Mouse (Mus musculus) gastrocnemius, postnatal 25 days (tissue): ENCODE data around the gene Sohlh2. TPM values are rescaled to one million over a fixed set of nuclear protein-coding genes. Genes with fewer than 3 reads are reported as not detected.

Source experiments
- DNase-seq: peaks from one replicate; pipeline ENCODE4 v3.0.0; 2022
- microRNA-seq, 2 experiments: library from miRNA; unstranded; fragments of <30 nt; microRNA quantifications; one replicate each; pipeline ENCODE4 v1.2.0; 2021; ENCODE audit warnings: borderline replicate concordance in 2 of 2
- total RNA-seq, 2 experiments: library from RNA; stranded (reverse); gene quantifications; 1 replicate in 1 of 2; 2 replicates in 1 of 2; pipeline ENCODE4 v1.2.3; 2021

Sohlh2 gene
- total RNA-seq, 2 experiments from 2014 or later: not detected

DNA sequence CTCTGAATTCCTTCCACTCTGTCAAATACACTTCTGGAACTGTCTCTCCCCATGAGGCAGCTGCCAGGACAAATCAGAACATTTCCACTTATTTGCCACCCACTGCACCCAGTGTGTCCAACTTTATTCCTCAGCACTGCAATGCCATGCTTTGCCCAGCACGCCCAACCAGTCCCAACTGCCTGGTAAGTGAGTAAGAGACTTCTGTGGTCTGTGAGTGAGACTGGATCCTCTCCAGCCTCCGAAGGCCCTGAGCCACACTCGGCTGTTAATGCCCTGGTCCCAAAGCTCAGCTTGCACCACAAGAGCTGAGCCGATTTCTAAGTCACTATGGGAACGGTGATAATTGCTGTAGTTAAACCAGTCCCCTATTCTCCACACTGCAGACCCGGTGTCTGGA lies 25.8 kb downstream of the Sohlh2 start:
- no peak for DNase-seq

GRCm38 (mm10) chr3:55212254-55212653 lies 30.4 kb downstream of the Sohlh2 start:
- DNase-seq: no peak

GRCm38 (mm10) chr3:55213785-55214184 lies 32.0 kb downstream of the Sohlh2 start:
- DNase-seq: no peak

DNA sequence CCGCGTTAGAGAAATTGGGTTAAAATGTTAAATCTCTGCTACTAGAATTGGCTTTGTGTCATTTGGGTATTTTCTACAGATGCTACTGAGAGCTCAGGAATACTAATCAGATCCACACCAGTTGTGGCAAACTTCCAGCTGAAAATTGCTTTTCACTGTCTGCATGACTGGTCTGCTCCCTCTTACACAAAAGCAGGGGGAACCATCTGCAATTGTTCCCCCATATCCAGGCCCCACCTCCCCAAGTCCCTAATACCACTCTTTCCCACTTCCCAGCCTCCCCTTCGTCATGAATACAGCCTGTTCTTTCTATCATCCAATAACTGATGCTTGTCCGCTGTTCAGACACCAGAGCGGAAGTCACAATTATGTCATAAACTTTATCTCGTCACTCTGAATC lies 32.6 kb downstream of the Sohlh2 start:
- no peak for DNase-seq

- no peak for DNase-seq
Measured at GRCm38 (mm10) chr3:55222502-55222901, 40.7 kb downstream of the Sohlh2 start.

DNA sequence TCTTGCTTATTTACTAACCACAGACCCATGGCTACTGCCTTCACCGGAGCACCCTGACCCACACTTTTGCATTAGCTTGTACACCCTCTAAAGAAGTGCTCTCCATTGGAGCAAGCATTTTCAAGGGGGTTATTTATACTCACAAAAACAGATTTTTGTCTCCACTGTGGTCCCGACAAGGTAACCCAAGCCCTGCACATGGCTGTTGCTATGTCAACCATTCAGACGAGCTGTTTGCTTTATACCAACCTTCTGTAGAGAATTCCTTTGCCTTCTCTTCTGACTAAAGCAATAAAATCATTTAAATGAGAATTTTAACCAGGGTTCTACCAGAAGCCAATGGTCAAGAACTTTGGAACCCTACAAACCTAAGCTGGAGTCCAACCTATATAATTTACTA lies 42.0 kb downstream of the Sohlh2 start:
- no peak for DNase-seq

DNA sequence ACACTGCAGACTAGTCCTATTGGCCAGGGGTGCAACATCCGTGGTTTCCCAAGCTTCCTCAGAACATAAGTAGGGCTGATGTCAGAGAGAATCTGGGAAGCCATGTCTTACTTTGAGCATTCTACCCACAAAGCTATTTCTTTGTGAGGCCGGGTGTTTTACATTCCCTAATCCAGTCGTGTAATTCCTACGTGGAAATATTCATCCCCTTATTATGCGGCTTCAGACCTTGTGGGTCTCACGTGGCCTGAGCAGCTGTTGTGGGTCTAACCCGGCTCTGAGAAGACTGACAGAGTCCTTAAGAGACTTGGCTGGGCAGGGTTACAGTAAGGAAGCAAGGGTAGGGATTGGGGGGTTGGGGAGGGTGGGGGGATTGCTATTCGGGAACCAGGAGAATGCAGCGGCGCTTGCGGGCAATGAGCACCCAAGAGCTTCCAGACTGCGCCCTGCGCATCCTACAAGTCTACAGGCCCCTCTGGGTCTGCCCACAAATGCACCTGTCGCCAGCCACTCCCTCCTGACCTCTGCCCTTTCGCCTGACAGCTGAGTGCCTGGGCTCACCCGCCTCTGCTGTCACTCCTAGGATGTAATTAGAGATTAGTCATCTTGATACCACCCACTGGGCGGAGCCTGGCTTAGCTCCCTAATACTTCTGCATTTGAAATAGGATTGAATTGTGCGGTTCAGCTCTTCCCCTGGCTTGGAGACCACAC lies 44.8 kb downstream of the Sohlh2 start:
- peak; percentile 46 for DNase-seq

- DNase-seq: no peak
Measured at GRCm38 (mm10) chr3:55227214-55227581, 45.4 kb downstream of the Sohlh2 start.

DNA sequence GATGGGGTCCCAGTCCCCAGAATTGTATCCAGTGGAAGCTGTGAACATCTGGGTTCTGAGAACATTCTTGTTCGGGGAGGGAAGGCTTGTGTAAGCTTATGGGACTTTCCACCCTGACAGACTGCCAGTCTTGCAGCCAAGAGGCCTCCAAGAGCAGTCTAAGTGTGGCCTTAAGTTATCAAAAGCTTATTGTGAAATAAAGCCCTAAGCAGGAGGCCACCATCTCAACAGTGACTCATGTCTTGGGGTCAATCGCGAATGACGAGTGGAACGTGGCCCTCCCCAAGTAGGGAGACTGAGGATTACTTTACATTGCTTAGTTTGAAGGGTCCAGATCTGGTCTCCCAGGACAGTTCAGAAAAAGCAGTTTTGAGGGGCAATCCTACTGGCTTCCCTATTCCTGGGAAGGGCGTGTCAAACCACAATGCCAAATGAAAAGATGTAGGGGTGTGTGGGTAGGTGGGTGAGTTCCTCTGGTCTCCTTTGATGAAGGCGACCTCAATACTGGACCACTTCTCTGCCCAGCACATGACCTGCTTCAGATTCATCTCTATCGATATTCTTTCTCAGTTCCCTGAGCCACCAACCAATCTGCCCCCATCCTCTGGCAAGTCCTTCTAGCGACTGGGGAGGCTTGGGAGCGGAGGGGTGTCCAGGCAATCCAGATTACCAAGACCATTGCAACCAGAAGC lies 60.0 kb downstream of the Sohlh2 start, which contains the start of gene Dclk1:
TSS of gene Dclk1 (plus strand) at position 635 of the 692 bp plus-strand sequence.
- DNase-seq: peak; percentile 64

DNA sequence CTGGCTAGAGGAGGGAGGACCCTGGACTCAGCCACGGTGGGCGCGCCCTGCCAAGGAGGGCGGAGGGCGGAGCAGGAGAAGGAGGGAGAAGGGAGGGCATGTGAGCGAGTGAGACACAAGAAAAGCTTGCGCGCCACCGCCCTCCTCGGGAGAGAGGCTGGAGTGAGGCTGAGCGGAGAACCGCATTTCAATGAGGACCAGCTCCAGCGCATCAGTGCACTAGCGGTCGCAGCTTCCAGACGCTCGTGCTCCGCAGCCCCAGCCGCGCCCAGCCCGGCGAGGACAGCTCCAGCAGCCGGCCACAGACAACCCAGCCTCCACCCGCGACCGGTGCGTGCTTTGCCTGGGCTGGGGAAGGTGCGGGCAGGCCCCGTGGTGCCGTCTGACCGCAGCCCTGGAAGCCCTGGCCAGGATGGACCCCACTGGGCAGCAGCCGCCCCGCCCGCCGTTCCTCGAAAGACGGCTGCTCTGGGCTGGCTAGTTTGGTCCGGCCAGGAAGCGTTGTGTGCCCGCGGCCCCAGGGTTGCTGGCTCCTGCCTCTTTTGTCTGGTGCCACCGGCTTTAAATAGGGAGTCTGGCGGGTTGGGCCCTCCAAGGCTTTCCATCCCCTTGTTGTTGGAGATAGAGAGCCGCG lies 60.7 kb downstream of the Sohlh2 start:
- peak; percentile 85 for DNase-seq

GRCm38 (mm10) chr3:55243056-55243471 lies 61.2 kb downstream of the Sohlh2 start:
- DNase-seq: no peak

GRCm38 (mm10) chr3:55244087-55244486 lies 62.3 kb downstream of the Sohlh2 start:
- DNase-seq: no peak

DNA sequence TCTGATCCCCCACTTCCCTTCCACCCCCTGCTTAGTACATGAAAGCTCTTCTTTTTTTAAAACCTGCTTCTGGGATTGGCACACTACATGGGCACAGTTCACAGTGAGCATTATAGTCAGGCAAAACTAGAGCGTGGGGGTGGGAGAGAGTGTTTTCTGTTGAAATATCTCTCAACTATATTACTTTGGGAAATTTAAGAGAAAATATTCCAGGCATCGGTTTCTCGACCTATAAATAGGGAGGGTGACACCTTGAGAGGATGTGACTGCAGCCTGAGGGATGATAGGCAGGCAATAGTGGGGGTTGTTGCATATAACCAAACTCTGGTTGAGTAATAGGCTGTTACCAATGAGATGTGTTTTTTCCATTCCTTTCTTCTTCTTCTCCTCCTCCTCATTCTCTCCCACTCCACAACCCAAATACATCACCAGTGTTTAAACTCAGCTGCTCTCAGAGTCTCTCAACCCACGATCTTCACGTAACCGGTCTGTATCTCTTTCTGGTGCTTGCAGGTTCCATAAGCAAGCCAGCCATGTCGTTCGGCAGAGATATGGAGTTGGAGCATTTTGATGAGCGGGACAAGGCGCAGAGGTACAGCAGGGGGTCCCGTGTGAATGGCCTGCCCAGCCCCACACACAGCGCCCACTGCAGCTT lies 64.9 kb downstream of the Sohlh2 start:
- no peak for DNase-seq

DNA sequence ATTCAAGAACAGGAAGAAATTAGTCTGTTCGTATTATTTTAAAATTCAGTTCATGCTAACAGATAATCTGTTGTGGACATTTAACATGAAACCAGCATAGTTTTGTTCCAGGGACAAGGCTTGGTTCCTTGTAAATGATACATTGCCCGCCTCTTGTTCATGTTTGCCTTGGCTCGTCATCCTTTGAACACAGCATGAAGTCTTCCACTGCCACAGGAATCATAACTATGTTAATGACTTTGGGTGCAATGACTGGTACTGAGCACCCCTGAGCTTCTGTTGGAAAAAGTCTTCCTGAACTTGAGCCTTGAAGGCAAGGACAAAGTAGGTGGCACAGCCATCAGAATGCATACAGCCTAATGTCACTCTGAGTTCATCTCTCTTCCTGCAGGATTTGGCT lies 66.2 kb downstream of the Sohlh2 start:
- no peak for DNase-seq

DNA sequence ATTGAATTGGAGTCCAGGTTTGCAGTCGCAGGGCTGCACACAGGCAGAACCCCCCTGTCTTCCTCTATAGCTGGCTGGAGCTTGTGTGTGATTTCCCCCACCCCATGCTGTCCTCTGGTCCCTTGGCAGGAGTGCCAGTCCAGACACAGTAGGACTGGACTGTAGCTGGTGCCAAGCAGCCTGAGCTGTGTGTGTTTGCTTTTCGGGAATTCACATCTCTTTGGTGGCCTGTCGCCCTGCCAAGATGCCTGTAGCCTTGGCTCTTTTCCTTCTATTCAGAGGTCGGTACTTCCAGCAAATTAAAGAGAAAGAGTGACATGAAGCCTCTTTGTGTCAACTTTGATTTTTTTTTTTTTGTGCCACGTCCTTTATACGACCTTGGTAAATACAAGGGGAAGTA lies 66.7 kb downstream of the Sohlh2 start:
- DNase-seq: no peak

GRCm38 (mm10) chr3:55250631-55251030 lies 68.8 kb downstream of the Sohlh2 start:
- DNase-seq: no peak

Small RNA genes within 50 kb of the gene (microRNA-seq; reads per million reads assigned to microRNA genes)
- 0 reads per million in 2 experiments for gene Gm22029

Other genes starting within 250 kb of the Sohlh2 start
- gene Ccna1, start 126.5 kb upstream of the Sohlh2 start, total RNA-seq: not detected
- 10 to 100 TPM; 24.8 to 28.6 TPM for gene Spg20, start 69.9 kb upstream of the Sohlh2 start, total RNA-seq
- gene Ccdc169, start 44.7 kb upstream of the Sohlh2 start, total RNA-seq: not detected
- gene Dclk1, start 60.3 kb downstream of the Sohlh2 start, total RNA-seq: 1 to 10 TPM; 6.3 to 9.1 TPM